Mouse (Mus musculus): ENCODE results near the gene Scn5a.

Gene Scn5a

DNA sequence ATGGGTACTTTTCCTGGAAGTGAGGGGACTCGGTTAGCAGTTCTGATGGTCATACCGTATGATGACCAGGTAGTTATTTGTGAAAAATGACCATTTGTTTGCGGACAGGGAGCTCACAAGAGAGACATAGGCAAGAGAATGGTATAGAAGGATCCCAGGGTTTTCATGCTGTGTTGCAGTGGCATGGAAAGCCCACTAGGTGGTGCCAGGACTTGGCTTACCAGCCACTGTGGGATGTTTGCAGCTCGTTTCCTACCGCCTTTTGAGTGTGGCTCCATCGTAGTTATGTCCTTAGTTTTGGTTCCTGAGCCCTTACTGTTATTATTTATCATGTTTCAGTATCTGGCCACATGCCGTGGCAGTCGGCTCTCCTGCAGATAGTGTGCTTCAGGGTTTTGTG lies 118.4 kb downstream of the Scn5a start:
- peak; percentile 48 for DNase-seq (ENCODE audit: low read depth)

DNA sequence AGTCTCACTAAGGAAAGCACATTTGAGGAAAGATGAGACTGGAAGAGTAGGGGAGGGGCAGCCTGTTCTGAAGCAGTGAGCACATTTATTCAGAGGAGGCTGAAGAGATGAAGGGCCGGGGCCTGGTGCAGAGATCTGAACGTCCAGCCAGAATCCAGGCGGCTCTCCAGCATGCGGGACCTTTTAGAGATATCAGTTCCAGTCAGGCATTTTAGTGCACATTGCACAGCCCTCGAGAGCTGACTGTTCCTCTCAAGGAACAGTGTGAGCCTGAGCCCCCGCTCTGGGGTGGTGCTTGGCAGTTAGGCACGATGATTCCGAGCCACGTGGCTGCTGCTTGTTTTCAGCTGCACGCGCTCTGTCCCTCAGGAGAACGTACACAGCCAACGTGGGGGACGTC lies 121.7 kb downstream of the Scn5a start:
- DNase-seq (ENCODE audit: low read depth), result no peak

GRCm38 (mm10) chr9:119455967-119456366 lies 122.8 kb downstream of the Scn5a start:
- no peak for DNase-seq (ENCODE audit: low read depth)

- no peak for DNase-seq (ENCODE audit: low read depth)
These were observed 133.1 kb downstream of the Scn5a start for GRCm38 (mm10) chr9:119445737-119446136.

- peak; percentile 92 for DNase-seq (ENCODE audit: low read depth)
These were observed 133.9 kb downstream of the Scn5a start, which contains the start of gene Exog for GRCm38 (mm10) chr9:119444738-119445429. Gene Exog, plus strand, starts transcription at chr9:119444943.

GRCm38 (mm10) chr9:119438498-119439000 lies 140.3 kb downstream of the Scn5a start:
- no peak for DNase-seq (ENCODE audit: low read depth)

DNA sequence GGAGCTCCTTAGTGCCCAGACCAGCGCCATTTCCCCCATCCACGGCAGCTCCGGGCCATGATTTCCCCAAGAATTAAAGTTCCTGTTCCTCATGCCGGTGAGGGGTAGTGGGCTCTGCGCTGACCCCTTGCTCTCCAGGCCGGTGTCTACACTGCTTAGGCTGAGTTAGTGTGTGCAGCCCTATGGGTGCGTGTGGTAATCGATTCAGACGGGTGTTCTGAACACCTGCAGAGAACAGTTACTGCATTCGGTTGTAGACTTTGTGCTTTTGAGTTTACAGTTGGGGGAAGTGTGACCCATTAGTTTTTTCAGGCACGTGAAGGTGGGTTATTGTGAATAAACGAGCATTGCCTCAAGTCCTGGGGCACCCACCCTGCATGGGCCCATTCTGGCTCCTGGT lies 140.8 kb downstream of the Scn5a start:
- DNase-seq (ENCODE audit: low read depth), result no peak

GRCm38 (mm10) chr9:119435855-119436254 lies 143.0 kb downstream of the Scn5a start:
- DNase-seq (ENCODE audit: low read depth), result no peak

Measured in c-Kit-positive CD71-negative TER-119-negative erythroid progenitor cells, embryonic 14.5 days (primary cell).